Mouse (Mus musculus): ENCODE results near the gene Krtap10-4.

- TF ChIP-seq POLR2A (IDR thresholded peaks at IDR 0.05; ENCODE audit: borderline replicate concordance, control insufficient read depth, low read depth, low read length) (no peak), CTCF (IDR thresholded peaks at IDR 0.05; ENCODE audit: control insufficient read depth, insufficient read depth, low read length) (no peak)
These were observed 7.7 kb downstream of the Krtap10-4 start for GRCm38 (mm10) chr10:77819203-77819602.
